Mouse (Mus musculus) small intestine, adult 2 months (tissue): ENCODE data around the gene Zfhx3.

Experiments
- CTCF ChIP-seq: fragments of 200-500 bp; IDR thresholded peaks from 2 replicates; pipeline ENCODE4 v1.5.1; 2012; ENCODE audit warnings: low read depth, mild to moderate bottlenecking, control low read depth, inconsistent platforms, low read length, moderate library complexity, mixed read lengths; ENCODE audit not compliant: insufficient replicate concordance, insufficient read length; ENCODE audit errors: extremely low read depth
- POLR2A ChIP-seq: fragments of 200-500 bp; IDR thresholded peaks from 2 replicates; pipeline ENCODE4 v1.6.1; 2012; ENCODE audit warnings: low read depth, mild to moderate bottlenecking, control low read depth, inconsistent platforms, low read length, moderate library complexity

DNA sequence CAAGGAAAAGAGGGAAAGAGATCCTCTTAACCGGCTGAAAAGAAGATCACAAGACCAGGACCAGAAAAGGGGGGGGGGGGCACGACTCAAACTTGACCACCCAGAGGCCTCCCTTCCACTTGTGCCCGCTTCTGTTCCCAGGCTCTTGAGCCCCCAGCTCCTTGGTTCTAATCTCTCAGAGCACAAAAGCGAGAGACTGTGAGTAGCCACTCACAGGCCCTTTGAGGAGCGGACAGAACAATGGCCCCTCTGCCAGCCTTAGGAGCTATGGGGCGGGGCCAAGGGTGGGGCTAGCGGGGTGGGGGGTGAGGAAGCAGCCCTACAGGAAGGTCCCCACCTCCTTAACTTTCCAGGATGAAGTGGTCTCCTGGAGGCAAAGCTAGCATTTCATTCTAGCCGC lies 508.4 kb downstream of the Zfhx3 start:
- TF ChIP-seq POLR2A (no peak), CTCF (no peak)
